Mouse (Mus musculus): ENCODE results near the gene Wiz. TPM values are rescaled to one million over a fixed set of nuclear protein-coding genes. Genes with fewer than 3 reads are reported as not detected.
A peak's percentile ranks its signal among the peaks of the same experiment; 100 is the strongest.

Gene Wiz
- polyA plus RNA-seq, 1 experiment from 2014 or later: 41.4 TPM

- peaks cover 11% of the 10 kb centered on the region for H3K4me1 ChIP-seq (ENCODE audit: control insufficient read depth, insufficient read depth, low read length)
- H3K27ac ChIP-seq (ENCODE audit: low read length): no peak overlapping the region
- ATAC-seq: no peak
- peaks cover 60% of the 10 kb centered on the region for H3K36me3 ChIP-seq (ENCODE audit: control insufficient read depth, insufficient read depth, low read length)
- 93% methylated on average over 7 of the region's 7 CpGs for WGBS
- H3K4me3 ChIP-seq (ENCODE audit: low read depth, low read length): no peak overlapping the region
- H3K27me3 ChIP-seq (ENCODE audit: control insufficient read depth, insufficient read depth, low read depth, low read length): no peaks in the 10 kb centered on the region
- no peak overlapping the region for H3K4me2 ChIP-seq (ENCODE audit: low read length)
- no peaks in the 10 kb centered on the region for H3K9me3 ChIP-seq (replicated peaks; ENCODE audit: control insufficient read depth, low read length, poor library complexity, severe bottlenecking)
- no peak overlapping the region for H3K9ac ChIP-seq (ENCODE audit: low read depth, low read length)
Observed at GRCm38 (mm10) chr17:32358192-32358942, 30.9 kb downstream of the Wiz start.

GRCm38 (mm10) chr17:32356766-32357760 is 32.2 kb downstream of the Wiz start:
- no peaks in the 10 kb centered on the region for H3K9me3 ChIP-seq (replicated peaks; ENCODE audit: control insufficient read depth, low read length, poor library complexity, severe bottlenecking)
- H3K27me3 ChIP-seq (ENCODE audit: control insufficient read depth, insufficient read depth, low read depth, low read length): no peaks in the 10 kb centered on the region
- no peak for ATAC-seq
- no peak overlapping the region for H3K4me3 ChIP-seq (ENCODE audit: low read depth, low read length)
- H3K27ac ChIP-seq (ENCODE audit: low read length): no peak overlapping the region
- H3K36me3 ChIP-seq (ENCODE audit: control insufficient read depth, insufficient read depth, low read length): peaks cover 60% of the 10 kb centered on the region
- no peak overlapping the region for H3K4me2 ChIP-seq (ENCODE audit: low read length)
- H3K9ac ChIP-seq (ENCODE audit: low read depth, low read length): no peak overlapping the region
- 81% methylated on average over 24 of the region's 24 CpGs for WGBS
- H3K4me1 ChIP-seq (ENCODE audit: control insufficient read depth, insufficient read depth, low read length): no peaks in the 10 kb centered on the region

GRCm38 (mm10) chr17:32356281-32356680 is 33.0 kb downstream of the Wiz start:
- H3K27ac ChIP-seq (ENCODE audit: low read length): no peak overlapping the region
- no peaks in the 10 kb centered on the region for H3K27me3 ChIP-seq (ENCODE audit: control insufficient read depth, insufficient read depth, low read depth, low read length)
- H3K4me2 ChIP-seq (ENCODE audit: low read length): no peak overlapping the region
- no peak for ATAC-seq
- WGBS: 85% methylated on average over 9 of the region's 9 CpGs
- no peak overlapping the region for H3K4me3 ChIP-seq (ENCODE audit: low read depth, low read length)
- no peaks in the 10 kb centered on the region for H3K9me3 ChIP-seq (replicated peaks; ENCODE audit: control insufficient read depth, low read length, poor library complexity, severe bottlenecking)
- peaks cover 55% of the 10 kb centered on the region for H3K36me3 ChIP-seq (ENCODE audit: control insufficient read depth, insufficient read depth, low read length)
- no peak overlapping the region for H3K9ac ChIP-seq (ENCODE audit: low read depth, low read length)
- H3K4me1 ChIP-seq (ENCODE audit: control insufficient read depth, insufficient read depth, low read length): no peaks in the 10 kb centered on the region

GRCm38 (mm10) chr17:32355031-32355430 is 34.2 kb downstream of the Wiz start:
- H3K27ac ChIP-seq (ENCODE audit: low read length): no peak overlapping the region
- ATAC-seq: no peak
- WGBS: 96% methylated on average over 6 of the region's 6 CpGs

GRCm38 (mm10) chr17:32354211-32354610 is 35.0 kb downstream of the Wiz start:
- ATAC-seq: no peak
- Histone ChIP-seq H3K27me3 (ENCODE audit: control insufficient read depth, insufficient read depth, low read depth, low read length) (no peaks in the 10 kb centered on the region), H3K4me2 (ENCODE audit: low read length) (no peak overlapping the region), H3K9me3 (replicated peaks; ENCODE audit: control insufficient read depth, low read length, poor library complexity, severe bottlenecking) (no peaks in the 10 kb centered on the region), H3K27ac (ENCODE audit: low read length) (peak overlapping the region; percentile 44), H3K4me1 (ENCODE audit: control insufficient read depth, insufficient read depth, low read length) (peaks cover 3% of the 10 kb centered on the region), H3K36me3 (ENCODE audit: control insufficient read depth, insufficient read depth, low read length) (peaks cover 35% of the 10 kb centered on the region), H3K4me3 (ENCODE audit: low read depth, low read length) (no peak overlapping the region), H3K9ac (ENCODE audit: low read depth, low read length) (no peak overlapping the region)
- WGBS: 43% methylated on average over 5 of the region's 5 CpGs

More at GRCm38 (mm10) chr17:32355031-32355430, 34.2 kb downstream of the Wiz start:
- H3K36me3 ChIP-seq (ENCODE audit: control insufficient read depth, insufficient read depth, low read length): peaks cover 43% of the 10 kb centered on the region
- H3K9ac ChIP-seq (ENCODE audit: low read depth, low read length): no peak overlapping the region
- no peaks in the 10 kb centered on the region for H3K27me3 ChIP-seq (ENCODE audit: control insufficient read depth, insufficient read depth, low read depth, low read length)
- H3K9me3 ChIP-seq (replicated peaks; ENCODE audit: control insufficient read depth, low read length, poor library complexity, severe bottlenecking): no peaks in the 10 kb centered on the region
- no peak overlapping the region for H3K4me2 ChIP-seq (ENCODE audit: low read length)
- no peaks in the 10 kb centered on the region for H3K4me1 ChIP-seq (ENCODE audit: control insufficient read depth, insufficient read depth, low read length)
- no peak overlapping the region for H3K4me3 ChIP-seq (ENCODE audit: low read depth, low read length)

- no peak for ATAC-seq
- Histone ChIP-seq H3K4me3 (ENCODE audit: low read depth, low read length) (no peak overlapping the region), H3K9ac (ENCODE audit: low read depth, low read length) (no peak overlapping the region), H3K4me2 (ENCODE audit: low read length) (no peak overlapping the region), H3K27ac (ENCODE audit: low read length) (no peak overlapping the region), H3K4me1 (ENCODE audit: control insufficient read depth, insufficient read depth, low read length) (peaks cover 8% of the 10 kb centered on the region), H3K9me3 (replicated peaks; ENCODE audit: control insufficient read depth, low read length, poor library complexity, severe bottlenecking) (no peaks in the 10 kb centered on the region), H3K36me3 (ENCODE audit: control insufficient read depth, insufficient read depth, low read length) (peaks cover 30% of the 10 kb centered on the region), H3K27me3 (ENCODE audit: control insufficient read depth, insufficient read depth, low read depth, low read length) (no peaks in the 10 kb centered on the region)
- 60% methylated on average over 4 of the region's 4 CpGs for WGBS
Observed at GRCm38 (mm10) chr17:32353696-32354095, 35.5 kb downstream of the Wiz start.

- Histone ChIP-seq H3K4me2 (ENCODE audit: low read length) (no peak overlapping the region), H3K27me3 (ENCODE audit: control insufficient read depth, insufficient read depth, low read depth, low read length) (no peaks in the 10 kb centered on the region), H3K36me3 (ENCODE audit: control insufficient read depth, insufficient read depth, low read length) (peaks cover 20% of the 10 kb centered on the region), H3K4me3 (ENCODE audit: low read depth, low read length) (no peak overlapping the region), H3K4me1 (ENCODE audit: control insufficient read depth, insufficient read depth, low read length) (peaks cover 20% of the 10 kb centered on the region), H3K9me3 (replicated peaks; ENCODE audit: control insufficient read depth, low read length, poor library complexity, severe bottlenecking) (no peaks in the 10 kb centered on the region), H3K9ac (ENCODE audit: low read depth, low read length) (no peak overlapping the region), H3K27ac (ENCODE audit: low read length) (no peak overlapping the region)
- no peak for ATAC-seq
Observed at GRCm38 (mm10) chr17:32351726-32352125, 37.5 kb downstream of the Wiz start.

- Histone ChIP-seq H3K4me2 (ENCODE audit: low read length) (no peak overlapping the region; the same call in 1 of the 2 replicates), H3K9me3 (replicated peaks; ENCODE audit: control insufficient read depth, low read length, poor library complexity, severe bottlenecking) (no peaks in the 10 kb centered on the region), H3K27me3 (ENCODE audit: control insufficient read depth, insufficient read depth, low read depth, low read length) (no peaks in the 10 kb centered on the region), H3K4me3 (ENCODE audit: low read depth, low read length) (no peak overlapping the region), H3K9ac (ENCODE audit: low read depth, low read length) (no peak overlapping the region), H3K4me1 (ENCODE audit: control insufficient read depth, insufficient read depth, low read length) (peaks cover 20% of the 10 kb centered on the region), H3K36me3 (ENCODE audit: control insufficient read depth, insufficient read depth, low read length) (peaks cover 18% of the 10 kb centered on the region), H3K27ac (ENCODE audit: low read length) (no peak overlapping the region)
- 83% methylated on average over 3 of the region's 3 CpGs for WGBS
- no peak for ATAC-seq
Observed at GRCm38 (mm10) chr17:32351269-32351668, 38.0 kb downstream of the Wiz start.

Data from midbrain, embryonic 16.5 days (tissue).